Mouse (Mus musculus) Muller cell, postnatal 12 days (primary cell): Measurements from ENCODE around the gene Itgb8.
A peak's percentile ranks its signal among the peaks of the same experiment; 100 is the strongest.

ENCODE experiments used
- DNase-seq: peaks from one replicate; pipeline ENCODE4 v3.0.0-alpha.2; 2015; ENCODE audit errors: inconsistent ontology term

Gene Itgb8

DNA sequence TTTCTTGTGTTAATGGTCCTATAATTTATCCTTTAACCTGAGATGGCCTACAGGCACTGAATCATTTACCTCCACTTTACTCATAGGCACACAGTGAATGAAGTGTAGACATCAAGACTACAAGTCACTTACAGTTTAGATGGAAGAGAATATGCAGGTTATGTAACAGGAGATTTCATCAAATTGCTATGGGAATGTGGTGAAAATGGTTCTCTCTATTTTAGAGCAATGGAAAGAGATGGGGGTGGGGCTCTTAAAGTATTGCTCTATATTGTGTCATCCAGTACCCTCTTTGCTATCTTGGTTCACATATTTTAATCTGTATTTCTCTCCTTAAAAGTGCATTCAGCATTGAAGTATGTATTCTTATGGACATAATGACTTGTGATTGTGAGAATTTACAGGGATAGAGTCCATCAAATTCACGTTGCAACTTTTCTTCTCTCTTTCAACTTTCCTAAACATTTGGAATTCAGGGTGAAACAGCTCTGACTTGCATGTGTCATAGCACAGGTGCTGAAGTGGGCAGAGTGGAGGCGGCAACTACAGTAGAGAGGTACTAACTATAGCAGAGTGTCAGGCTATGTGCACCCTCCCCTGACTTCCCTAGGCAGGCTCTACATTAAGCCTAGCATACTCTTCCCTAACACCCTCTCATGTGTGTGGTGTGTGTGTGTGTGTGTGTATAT lies 29.1 kb downstream of the Itgb8 start:
- no peak for DNase-seq

DNA sequence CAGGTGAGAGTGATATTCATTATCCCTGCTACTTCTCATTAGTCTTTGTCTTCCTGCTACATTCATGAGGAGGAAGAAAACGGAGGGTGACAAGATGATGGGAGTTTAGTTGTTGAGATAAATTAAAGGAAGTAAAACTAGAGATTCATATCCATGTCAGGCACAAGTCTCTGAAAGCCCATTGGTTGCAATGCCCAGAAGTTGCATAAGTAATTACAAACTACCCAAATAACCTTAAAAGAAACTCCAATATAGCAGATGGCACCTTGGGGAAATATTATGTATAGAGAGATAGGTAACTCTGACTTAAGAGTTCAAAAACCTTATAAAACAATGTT lies 31.2 kb downstream of the Itgb8 start:
- no peak for DNase-seq

DNA sequence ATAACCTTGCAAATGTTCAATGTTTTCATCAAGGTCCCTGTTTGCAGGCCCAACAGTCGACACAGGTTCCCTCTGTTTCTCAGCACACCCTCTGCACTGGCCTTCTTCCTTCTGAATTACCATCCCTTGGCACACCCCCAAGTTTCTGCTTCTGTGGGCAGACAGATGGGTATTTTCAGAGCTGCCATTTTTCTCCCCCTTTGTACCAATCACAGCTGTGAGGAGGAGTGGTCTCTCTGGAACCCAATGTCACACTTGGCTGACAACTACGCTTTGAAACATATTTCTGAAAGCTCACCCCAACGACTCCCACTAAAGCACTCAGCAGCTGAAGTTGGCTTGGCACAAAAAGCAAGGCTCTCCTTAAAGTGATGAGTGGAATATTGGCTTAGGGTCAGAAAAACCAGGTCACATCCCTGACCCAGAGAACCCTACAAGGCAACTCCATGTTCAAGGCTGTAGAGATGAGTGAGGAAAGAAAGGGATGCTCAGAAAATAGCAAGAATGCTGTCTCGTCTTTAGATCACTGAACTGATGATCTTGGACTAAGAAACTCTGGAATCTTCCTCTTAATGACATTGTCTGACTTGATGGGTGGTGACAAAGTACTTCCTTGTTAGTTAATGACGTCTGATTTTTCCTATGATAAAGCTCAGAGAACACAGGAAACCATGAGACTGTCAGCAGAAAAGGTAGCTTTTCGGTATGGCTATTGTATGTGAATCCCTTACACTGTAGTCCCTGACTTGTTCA lies 31.7 kb downstream of the Itgb8 start:
- peak; percentile 52 for DNase-seq

DNA sequence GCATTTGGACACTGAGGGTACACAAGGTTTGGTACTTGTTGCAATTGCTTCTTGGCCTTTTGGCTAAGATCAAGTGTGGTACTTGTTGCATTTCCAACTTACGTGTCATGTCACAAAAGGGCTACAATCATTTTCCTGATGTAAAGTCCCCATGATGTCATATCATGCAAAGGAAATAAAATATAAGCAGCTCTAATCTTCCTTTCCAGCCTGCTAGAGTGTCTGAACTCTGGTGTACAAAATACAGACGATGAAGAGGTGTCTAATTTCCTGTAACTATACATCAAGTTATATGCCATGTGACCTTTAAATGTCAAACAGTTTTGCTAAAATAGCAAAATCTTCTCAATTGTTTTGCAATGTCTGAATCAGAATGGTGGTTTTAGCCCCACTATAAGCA lies 34.2 kb downstream of the Itgb8 start:
- DNase-seq, result no peak

DNA sequence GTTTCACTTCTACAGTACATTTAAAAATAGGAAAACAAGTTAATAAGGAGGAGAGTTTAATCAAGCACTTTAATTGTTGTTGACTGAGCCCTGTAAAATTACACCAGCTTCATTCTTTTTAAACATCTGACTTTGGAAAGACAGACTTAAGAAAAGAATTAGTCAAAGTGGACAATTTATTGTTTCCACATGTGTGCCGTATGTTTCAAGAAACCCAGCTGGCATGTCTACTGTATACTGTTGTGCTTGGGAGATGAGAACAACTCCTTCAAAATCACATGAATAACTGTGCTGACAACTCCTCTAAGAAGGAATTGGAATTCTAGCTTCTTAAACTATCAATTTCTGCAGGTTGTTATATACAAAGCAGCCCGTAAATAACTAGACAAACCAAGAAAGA lies 35.8 kb downstream of the Itgb8 start:
- DNase-seq, result no peak

DNA sequence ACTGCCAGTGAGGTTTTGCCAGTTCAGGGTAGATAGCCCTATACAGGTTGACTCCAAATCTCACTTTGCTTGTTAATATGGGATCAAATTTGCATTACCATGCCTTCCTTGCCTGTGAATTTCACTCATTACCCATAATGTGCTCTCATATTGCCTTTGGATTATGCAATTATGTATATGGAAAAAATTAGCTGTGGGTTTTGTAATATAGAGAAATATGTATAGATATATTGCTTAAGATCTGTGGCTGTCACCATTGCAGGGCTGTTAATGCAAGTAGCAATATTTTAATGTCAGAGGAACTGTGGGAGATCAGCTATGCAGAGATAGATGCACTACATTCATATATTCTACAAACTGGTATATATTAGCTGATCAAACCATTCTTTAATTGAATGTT lies 43.5 kb downstream of the Itgb8 start:
- no peak for DNase-seq

DNA sequence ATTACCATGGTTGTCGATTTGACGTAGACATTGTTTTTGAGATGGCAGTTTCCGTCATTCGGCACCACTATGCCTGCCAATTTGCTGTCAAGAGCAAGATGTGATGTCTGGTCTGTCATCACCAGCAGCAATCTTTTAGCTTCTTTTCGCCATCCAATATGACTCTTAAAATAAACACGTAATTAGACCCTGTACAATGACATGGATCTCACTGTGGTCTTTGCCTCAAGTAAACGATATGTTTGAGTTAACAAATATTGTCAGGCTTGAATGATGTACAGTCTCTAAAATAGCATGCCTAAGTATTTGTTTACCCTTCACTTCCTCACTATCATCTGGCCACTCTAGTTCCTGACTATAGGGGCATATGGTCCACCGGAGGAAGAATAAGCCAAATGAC lies 48.8 kb downstream of the Itgb8 start:
- no peak for DNase-seq

DNA sequence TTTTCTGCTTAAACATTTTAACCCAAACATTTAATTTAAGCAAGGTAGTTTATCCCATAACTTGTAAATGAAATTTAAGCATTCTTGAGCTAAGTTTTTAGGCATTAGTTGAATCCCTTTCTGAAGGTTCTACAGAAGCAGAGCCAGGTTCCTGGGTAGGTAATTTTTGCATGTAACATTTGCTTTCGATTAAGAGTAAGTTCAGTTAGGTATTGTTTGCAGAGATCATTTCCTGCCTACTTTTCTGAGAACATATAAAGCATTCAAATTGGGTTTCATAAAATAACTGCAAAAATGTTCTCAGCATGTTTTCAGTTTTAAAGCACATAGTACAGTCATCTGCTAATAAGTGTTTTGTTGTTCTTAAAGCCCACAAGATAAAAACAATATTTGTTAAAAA lies 53.2 kb downstream of the Itgb8 start:
- DNase-seq, result no peak

DNA sequence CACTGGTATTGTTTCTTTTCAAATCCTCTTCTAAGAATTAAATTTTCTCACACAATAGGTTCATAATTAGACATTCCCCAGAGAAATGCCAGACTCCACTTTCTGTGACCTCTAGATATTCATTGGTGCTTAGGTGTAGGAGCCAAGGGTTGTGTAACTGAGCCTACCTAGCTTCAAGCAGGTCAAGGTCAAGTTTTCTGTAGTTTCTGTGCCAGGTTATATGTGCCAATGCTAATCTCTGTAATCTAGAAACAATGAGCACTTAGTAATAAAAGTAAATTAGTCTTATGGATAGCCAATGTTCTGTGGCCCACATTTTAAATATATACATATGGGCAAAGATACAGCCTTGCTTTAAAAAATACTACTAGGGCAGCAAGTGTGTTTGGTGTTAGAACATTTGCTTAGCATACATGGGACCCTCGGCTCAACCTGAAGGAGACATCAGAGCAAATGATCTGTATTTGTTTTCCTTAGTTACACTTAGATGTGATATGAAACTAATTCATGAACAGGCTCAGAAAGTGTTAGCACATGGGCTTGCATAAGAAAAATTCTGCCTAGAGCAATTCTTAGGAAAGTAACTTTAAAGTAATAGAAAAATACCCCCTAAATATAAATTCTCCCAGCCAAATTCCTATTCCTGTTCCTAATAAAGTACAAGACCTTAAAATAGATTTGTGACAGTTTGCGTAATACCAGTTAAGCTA lies 56.2 kb downstream of the Itgb8 start:
- no peak for DNase-seq

DNA sequence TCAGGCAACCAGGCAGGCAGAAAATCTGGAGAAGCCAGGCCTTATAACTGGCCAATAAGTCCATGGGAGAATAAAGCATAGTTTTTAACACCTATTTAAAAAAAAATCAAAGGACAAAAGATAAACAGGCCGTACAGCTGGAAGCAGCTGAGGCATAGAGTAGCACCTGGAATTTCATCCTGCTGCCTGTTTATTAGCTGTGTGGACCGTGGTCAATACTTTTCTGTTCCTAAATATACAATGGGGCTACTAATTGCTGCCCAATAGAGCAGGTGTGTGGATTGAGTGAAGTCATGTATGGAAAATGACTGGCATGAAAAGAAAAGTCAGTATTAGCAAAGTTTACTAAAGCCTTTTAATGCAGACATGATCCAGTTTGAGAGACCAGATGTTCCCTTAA lies 62.6 kb downstream of the Itgb8 start:
- no peak for DNase-seq

DNA sequence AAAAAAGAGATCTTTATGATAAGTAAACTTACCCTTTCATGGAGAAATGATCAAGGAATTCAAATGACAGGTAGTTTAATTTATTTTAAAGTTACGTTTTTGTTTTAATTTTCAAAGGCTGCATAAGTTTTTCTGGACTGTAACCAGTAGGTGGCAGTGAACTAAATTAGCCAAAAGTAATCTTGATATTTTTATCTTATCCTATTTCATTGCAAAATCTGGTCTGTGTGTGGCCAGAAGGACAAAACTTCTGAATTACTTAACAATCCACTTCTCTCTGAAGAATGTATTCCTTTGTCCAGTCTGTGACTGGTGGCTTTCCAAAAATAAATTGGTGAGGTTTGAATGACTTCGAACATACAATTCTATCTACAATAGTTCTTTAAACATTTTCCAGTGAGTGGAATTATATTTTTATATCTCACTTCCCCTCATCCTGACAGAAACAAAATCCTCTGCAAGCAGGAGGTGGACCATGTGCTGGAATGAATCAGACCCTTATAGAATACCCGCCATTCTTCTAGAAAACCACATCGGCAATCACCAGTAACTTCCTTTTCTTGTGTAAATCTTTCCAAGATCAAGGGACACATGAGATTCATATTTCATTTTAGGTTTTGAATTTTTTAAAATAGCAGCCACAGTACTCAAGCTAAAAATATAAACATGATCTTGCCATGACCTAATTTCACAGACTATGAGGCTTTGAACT lies 68.6 kb downstream of the Itgb8 start:
- peak; percentile 35 for DNase-seq

DNA sequence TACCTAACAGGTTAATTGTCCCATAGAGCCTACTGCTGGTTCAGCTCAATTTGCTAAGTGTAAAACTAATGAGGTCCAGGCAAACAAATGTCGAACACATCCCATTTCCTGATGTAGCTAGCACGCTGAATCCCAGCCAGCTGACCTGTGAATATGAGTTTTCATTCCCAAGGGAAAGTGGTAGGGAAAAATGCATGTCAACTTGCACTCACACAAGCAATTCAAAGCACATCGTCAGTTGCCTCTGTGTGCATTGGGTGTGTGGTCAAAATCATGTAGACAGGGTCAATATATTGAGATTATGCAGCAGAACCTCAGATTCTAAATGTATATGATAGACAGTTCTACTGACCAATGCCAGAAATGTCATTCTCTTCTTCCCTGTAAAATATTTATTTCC lies 69.5 kb downstream of the Itgb8 start:
- no peak for DNase-seq

DNA sequence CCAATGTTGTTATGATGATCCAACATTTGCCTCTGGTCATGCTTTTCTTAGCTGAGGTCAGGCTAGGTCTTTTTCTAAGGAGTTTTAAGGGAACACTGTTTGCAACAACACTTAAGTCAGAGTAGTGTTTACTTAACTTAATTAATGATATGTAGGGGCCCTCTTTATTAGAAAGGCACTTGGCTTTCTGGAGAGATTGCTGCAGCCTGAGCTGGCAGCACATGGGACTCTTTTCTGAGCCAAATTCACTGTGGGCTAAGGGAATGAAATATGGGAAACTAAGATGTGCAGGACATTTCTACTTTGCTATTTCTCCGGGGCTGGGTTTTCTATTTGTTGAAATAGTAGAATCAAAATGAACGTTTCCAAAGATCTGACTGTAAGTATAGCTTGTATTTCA lies 73.5 kb downstream of the Itgb8 start:
- no peak for DNase-seq

DNA sequence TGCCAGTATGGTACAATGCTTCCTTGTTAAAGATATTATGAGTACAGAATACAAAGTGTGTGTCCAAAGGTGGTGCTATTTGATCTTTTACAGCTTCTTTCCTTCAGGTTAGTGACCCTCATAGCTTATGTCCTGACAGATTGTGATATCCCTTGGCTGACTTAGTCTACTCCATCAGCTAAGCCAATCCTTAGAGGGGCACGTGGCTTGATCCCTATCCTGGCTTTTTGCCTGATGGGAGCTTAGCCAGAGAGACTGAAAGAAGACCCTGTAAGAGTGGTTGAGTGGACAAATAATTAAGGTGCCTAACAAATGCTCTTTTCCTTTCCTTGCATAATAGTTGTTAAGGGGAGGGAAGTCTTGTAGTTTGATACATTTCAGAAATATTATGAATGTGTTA lies 73.9 kb downstream of the Itgb8 start:
- DNase-seq, result no peak

DNA sequence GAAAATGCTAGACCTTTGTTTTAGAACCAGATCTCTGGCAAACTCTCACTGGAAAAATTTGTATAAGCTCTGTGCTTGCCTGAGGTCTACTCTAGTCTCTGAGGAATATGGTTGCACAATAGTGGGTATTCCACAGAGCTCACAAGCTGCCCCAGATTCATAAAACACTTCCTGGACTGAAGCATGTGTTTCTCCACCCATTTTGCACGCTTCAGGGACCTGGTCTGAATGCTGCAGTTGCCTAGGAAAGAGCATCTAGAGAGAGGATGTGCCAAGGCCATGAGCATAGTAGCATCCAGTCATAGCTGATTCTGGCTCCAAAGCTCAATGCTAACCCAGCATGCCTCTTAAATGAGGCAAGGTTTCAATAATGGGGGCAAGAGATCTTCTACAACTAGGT lies 74.4 kb downstream of the Itgb8 start:
- peak; percentile 89 for DNase-seq

DNA sequence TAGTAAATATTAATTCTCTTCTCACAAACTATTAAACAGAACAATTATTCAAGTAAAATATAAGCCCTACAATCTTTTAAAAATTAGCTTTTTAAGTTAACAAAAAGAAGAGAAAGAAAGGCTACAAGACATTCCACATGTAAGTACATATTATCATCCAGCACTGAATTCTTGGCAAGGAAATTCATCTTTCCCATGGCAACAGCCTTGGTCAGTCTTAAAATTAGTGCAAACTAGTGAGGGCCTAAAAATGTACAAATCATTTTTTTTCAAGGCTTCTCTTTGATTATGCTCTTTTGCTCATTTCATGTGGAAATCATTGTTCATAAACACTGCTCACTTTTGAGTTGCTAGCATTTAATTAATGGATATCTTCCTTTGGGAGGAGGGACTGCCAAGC lies 77.8 kb downstream of the Itgb8 start:
- DNase-seq, result no peak

DNA sequence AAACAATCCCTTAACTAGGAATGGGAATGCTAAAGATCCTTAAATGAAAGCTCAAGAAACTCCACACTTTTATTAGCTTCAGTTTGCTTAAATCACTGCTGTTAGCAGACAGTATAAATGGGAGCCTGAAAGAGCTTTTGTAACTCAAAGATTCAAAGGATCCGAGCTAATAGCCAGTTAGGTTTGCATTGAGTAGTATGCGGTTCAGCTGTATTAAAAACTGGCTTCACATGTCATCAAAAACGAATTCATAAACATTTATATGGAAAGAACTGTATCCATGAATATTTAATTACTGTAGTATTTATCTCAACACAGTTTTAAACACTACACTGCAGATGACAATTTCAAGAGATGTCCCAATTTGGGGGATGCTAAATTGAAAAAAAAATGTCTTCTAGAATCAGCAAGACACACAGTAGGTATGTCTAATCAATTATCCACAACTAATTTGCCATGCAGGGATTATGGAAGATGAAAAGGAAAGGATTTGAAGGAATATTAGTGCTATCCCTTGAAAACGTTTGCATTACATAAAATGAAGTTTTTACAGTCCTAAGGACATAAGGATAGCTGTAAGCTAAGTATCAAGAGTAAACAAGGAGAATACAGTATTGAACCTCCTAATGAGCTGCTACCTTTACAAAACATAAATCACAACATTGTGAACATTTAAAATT lies 79.2 kb downstream of the Itgb8 start:
- no peak for DNase-seq

DNA sequence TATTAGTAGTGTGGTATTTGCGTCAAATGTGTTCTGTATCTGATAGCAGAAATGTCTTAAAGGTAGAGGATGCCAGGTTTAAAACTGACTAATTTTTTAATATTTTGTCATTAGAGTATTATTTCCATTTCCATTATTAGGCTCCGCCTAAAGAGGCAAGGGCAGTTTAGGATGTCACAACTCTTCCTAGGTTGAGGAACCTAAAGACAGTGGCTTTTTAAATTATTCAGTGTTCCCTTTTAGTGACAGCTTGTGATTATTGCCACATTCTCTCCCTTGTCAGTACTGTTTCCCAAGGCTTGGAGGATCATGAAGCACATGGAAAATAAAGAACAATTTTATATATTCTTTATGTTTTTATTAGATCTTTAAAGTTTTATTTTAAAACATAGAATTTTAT lies 80.9 kb downstream of the Itgb8 start:
- DNase-seq, result no peak

DNA sequence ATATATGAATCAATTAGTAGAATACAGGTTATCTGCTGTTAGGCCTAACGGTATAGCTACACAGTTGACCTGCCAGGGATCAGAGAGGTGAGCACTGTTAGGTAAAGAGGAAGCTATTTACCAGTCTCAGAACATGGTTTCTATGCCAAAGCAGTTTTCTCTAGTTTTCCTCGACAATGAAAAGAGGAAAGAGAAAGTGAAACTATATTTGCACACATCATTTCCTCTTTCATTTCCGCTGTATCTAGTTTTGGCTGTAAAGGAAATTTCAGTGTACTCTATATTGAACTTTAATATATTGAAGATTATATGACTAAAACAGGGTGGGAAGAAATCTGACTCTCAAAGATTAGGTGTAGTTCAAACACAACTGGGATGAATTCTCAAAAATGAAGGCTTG lies 81.5 kb downstream of the Itgb8 start:
- no peak for DNase-seq

DNA sequence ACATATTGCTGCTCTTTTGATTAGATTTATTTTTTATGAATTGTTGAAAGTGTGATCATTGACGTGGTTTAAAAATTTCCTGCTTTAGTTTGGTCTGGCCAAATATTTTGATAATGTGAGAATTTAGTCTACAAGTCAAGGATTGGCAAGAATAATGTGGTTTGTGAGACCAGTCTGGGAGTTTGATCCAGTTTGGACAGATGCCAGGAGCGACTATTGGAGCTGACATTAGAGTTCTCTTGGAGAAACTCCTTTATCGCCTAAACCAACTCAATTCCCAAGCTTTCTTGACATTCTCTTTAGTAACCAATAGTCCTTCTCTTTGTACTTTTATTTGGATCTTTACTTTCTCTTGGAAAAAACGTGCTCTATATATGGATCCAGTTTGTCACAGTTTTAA lies 83.0 kb downstream of the Itgb8 start:
- no peak for DNase-seq

DNA sequence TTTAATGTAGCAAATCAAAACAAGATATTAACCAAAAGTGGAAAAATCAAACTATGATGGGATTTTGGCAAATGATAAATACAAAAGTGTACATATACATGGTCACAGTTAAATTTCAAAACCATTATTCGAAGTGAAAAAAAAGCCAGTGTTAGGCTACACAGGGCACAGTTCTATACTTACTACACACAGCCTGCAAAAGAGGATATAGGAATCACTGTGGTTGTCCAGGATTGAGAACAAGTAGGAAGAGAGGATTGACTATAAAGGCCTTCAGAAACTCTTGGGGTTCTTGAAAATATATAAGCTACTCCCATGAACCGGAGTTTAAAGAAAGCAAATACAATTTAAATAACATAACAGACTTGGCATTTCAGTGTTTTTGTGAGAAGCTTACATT lies 87.6 kb downstream of the Itgb8 start:
- no peak for DNase-seq

DNA sequence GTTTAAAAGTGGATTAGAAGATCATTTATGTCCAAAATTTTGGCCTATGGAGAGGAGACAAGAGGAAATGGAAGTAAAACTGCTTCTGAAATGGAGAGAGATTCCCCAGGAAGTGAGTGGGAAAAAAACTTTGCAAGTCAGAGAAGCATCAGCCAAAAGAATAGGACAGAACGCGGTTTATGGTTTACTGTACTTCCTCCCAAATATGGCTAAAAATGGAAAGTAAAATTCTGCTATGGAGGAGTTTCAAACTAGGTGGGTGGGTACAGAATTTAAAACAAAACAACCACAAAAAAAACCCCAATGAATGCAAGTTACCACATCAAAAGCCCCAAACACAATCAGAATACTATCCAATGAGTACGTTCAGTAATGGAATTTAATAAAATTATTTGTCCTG lies 90.8 kb downstream of the Itgb8 start:
- peak; percentile 25 for DNase-seq
